Mouse (Mus musculus) megakaryocyte, embryonic 14.5 days (primary cell): ENCODE measurements around the gene Llgl2.

Experiments used
- FLI1 ChIP-seq: IDR thresholded peaks from 2 replicates; pipeline ENCODE4 v1.6.1; 2012; ENCODE audit warnings: low read length, inconsistent platforms, mixed read lengths
- GATA1 ChIP-seq: IDR thresholded peaks from 3 replicates; pipeline ENCODE4 v1.6.1; 2012; ENCODE audit warnings: mixed read lengths, low read length, inconsistent platforms, borderline replicate concordance

DNA sequence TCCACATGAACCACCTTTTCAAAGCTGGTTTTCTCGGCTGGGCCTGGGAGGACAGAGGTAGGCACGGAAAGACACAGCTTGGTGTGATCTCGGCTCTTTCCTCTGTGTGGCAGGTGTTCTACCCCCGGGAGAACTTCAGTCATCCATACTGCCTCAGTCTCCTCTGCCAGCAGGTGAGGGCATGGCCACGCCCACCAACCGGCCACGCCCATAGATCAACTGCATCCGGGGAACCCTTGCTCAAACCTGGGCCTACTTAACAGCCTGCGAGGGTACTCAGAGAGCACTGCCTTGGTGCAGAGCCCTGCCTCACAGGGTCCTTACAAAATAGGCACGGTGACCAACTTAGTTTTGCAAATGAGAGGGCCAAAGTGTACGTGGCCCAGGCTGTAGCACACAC is 61.4 kb downstream of the Llgl2 start:
- TF ChIP-seq GATA1 (no peak), FLI1 (no peak)
